Mouse (Mus musculus): ENCODE results near the gene Zdhhc4.

Gene Zdhhc4

DNA sequence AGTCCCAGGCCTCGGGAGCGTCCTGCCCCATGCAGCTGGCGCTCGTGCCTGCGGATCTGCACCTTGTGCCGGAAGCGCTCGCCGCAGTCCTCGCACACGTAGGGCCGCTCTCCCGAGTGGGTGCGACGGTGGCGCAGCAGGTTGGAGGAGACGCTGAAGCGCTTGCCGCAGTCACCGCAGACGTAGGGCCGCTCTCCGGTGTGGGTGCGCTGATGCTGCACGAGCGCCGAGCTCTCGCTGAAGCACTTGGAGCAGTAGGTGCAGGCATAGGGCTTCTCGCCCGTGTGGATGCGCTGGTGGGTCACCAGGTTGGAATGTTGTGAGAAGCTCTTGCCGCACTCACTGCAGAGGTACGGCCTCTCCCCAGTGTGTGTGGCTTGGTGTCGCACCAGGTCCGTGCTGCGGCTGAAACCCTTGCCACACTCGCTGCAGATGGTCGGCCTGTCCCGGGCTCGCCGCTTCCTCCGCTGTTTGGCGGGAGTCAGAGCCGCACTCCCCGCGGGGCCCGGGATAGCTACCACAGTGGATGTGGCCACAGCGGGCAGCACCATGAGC lies 41.2 kb downstream of the Zdhhc4 start:
- in situ Hi-C loops (cut with MboI; ENCODE audit: low sequenced_read_pairs): no loop called here

DNA sequence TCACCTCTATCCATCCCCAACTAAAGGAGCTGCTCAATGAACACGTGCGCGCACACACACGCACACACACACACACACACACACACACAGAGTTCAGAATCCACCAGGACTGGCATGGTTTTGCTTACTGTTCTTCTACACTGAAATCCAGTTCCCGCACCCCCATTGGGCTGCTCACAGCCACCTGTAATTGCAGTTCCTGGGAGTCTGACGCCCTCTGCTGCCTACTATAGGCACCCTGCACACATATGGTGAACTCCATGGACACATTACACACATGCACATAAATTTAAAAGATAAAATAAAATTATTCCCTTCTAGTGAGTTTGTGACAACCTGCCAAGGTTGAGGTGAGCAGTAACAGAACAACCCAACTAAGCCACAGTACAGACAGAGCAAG lies 44.3 kb downstream of the Zdhhc4 start:
- in situ Hi-C loops (cut with MboI; ENCODE audit: low sequenced_read_pairs): no loop called here

DNA sequence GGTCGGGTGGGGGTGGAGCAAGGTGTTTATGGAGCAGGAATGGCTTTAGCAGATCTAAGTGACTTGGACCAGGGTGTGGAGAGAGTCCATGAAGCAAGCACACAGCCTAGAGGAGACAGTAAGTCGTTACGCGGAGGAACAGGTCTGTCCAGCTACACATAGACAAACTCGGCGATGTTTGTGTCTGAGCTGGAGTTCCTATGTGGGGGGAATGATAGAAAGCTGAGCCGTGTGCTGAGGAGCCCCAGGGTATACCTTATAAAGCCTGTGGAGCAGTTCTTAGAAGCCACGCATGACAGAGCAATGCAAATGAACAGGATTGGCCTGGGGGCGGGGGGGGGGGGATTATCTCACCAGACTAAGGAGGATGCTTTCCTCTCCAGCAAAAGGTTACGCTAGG lies 49.8 kb downstream of the Zdhhc4 start:
- in situ Hi-C loops (cut with MboI; ENCODE audit: low sequenced_read_pairs): no loop called here

DNA sequence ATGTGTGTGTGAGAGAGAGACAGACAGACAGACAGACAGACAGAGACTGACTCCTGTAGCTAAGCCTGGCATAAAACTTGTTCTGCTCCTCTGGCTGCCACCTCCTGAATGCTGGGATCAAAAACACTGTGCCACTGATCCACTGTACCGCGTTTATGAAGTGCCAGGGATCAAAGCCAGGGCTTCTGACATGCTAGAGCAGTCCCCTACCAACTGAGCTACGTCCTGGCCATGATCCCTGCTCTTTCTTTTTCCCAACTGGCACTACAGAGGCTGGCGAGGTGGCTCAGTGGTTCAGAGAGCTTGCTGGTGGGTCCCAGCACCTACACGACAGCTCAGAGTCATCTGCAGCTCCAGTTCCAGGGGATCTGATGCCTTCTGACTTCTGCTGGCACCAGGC lies 53.3 kb downstream of the Zdhhc4 start:
- in situ Hi-C loops (cut with MboI; ENCODE audit: low sequenced_read_pairs): no loop called here

DNA sequence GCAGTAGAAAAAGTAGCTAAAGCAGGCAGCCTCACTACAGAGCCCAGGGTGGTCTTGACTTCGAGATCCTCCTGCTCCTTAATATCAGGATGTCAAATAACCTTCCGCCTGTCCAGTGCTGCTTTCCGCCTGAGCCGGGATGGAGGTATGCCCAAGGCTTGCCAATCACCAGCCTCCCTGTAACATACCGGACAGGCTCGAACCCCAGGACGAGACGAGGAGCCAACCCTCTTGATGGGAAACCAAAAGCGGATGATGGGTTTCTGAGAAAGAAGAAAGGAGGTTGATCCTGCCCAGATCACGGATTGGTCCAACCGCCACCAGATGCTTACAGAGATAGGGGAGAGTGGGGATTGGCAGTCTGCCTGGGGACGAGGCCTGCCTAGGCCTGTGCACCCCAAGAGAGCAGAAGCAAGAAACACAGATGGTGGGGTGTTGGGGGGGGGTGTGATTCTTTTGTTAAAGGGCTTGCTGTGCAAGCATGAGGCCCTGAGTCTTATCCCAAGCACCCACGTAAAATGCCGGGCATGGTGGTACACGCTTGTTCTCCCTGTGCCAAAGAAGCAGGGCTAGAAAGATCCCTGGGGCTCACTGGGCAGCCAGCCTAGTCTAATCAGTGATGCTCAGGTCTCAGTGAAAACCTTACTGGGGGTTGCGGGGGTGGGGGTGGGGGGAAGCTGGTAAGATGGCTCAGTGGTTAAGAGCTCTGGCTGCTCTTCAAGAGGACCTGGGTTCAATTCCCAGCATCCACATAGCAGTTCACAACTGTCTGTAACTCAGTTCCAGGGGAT lies 56.3 kb downstream of the Zdhhc4 start:
- in situ Hi-C loops (cut with MboI; ENCODE audit: low sequenced_read_pairs): no loop called here

DNA sequence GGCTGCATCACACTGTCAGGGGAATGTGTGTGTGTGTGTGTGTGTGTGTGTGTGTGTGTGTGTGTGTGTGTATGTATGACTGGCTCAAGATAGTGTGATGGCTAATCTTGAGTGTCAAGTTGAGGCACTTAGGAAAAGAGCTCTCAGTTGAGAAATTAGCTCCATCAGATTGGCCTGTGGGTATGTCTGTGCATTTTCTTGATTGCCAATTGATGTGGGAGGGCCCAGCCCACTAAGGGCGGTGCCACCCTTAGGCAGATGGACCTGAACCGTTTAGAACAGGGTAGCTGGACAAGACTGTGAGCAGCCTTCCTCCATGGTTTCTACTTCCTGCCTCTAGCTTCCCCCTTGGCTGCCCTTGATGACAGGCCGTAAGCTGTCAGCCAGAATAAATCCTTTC lies 56.9 kb downstream of the Zdhhc4 start:
- in situ Hi-C loops (cut with MboI; ENCODE audit: low sequenced_read_pairs): no loop called here

DNA sequence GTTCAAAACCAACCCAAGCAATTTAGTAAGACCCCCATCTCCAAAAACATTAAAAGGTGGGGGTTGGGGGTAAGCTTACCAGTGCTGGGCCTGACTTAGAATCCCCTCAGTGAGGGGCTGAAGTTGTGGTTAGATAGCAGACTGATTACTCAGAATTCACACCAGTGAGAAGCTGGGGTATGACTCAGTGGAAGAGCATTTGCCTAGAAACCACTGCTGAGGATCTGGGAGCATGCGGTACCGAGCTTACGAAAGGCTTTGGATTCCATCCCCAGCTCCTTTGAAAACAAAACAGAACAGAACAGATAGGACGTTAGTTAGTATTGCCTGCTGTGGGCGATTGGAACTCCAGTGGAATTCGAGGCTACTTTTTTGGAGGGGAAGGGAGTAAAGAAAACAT lies 57.4 kb downstream of the Zdhhc4 start:
- in situ Hi-C loops (cut with MboI; ENCODE audit: low sequenced_read_pairs): no loop called here

DNA sequence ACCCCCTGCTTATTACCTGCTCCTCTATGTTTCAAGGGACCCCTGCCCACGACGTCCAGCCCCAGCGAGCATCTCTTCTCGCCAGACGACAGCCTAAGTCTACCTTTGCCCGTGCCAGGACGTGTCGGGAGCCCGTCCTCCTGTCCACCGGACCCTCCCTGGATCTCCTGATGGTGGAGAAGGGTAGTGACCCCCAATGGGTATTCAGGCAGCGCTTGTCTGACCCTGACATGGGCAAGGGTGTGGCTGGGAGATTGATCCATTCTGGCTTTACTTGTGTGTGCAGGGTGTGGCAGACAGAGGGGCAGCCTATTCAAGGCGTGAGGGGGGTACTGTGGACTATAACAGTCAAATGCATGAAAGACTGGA lies 58.9 kb downstream of the Zdhhc4 start:
- in situ Hi-C loops (cut with MboI; ENCODE audit: low sequenced_read_pairs): no loop called here

DNA sequence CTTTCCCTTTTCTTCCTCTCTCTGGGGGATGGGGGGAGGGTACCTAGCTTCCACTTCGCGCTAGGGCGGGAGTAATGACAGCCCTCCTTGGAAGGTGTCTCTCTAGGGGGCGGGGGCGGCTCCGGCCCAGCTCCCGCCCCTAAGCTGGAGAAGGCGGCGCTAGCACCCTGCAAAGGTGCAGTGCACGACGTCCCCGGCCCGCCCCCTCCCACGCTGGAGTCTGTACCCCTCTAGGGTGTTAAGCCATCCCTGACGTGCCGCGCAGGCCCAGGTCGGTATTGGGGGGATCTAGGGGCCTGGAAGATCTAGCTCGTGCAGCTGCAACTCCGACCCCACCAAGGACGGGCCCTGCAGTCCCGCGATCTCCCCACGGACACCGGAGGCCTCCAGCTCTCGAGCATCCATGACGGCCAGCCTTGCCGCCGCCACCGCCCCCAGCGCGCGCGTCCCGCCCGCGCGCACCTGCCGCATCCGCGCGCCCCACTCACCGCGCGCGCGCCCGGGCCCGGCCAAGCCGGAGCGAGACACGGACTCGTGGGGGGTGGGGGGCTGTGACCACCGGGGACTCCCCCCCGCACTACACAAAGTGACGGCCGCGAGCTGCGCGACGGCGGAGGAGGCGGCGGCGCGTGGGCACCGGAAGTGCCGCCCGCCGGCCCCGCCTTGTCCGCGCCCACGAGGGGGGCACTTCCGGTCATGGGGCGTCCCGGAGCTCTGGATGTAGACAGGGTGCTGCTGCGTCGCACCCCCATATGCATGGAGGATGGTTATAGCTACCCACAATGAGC lies 59.5 kb downstream of the Zdhhc4 start, which contains the start of gene Zfp316:
TSS of gene Zfp316 (minus strand) at position 660 of the 788 bp plus-strand sequence.
- in situ Hi-C loops (cut with MboI; ENCODE audit: low sequenced_read_pairs): no loop called here

DNA sequence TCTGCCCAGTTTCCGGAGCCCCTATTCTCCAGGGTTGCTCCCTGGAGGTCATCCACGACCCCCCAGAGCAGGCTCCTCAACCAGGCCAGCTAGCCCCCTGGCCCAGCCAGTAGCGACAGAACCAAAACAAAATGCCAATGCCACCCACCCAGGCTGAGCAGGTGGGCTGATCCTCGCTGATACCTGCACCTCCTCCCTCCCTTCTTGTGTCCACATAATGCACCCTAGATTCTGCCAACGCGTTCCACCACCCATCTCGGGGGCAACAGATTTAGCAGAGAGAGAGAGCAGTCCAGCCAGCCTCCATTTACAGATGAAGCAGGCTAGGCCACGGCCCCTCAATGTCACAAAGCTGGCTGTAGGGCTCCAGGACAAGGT lies 60.1 kb downstream of the Zdhhc4 start:
- in situ Hi-C loops (cut with MboI; ENCODE audit: low sequenced_read_pairs): no loop called here

DNA sequence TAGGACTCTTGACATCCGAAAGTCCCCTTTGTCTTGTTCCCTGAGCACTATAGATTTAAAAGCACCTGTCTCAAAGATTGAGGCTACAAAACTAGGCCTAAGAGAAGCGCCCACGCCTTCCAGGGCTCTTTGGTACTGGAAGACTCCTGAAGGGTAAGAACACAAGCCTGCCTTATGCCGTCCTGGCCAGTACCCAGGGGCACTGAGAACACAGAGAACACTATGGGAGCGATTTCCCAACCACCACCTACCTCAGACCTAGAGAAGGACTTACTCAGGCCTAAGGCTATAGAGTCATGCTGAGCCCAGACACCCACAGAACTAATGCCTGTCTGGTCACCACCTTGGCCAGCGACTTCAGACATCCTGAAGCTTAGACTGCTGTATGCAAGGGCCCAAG lies 62.3 kb downstream of the Zdhhc4 start:
- in situ Hi-C loops (cut with MboI; ENCODE audit: low sequenced_read_pairs): no loop called here
